Mouse (Mus musculus): ENCODE data around the gene Igf2bp1. TPM values are rescaled to one million over a fixed set of nuclear protein-coding genes. Genes with fewer than 3 reads are reported as not detected.
"Not testable (repeated sequence)": the region's sequence is repeated elsewhere in the genome, so short reads cannot be mapped to it uniquely, and the experiment has no call there.

Igf2bp1 gene
- polyA plus RNA-seq, 2 experiments from 2014 or later: 0.24 TPM; not detected in 1

DNA sequence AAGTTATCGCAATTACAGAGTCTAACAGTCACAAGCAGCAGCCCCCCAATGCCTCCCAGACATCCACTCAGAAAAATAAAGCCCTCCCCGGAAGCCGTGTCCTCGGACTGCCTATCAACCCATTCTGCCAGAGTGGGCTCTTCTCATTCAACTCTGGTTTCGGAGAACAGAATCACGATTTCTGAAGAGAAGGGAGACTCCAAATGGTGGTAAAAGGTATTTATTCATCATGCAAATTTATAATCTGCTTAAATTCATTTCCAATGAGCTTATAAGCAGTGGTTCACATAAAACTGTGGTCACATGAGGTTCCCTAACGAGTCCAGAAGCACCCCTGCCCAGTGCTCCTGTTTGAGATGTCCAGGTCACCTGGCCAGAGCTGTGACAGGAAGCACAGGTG, 48.3 kb downstream of the Igf2bp1 start:
- ATAC-seq: no peak

DNA sequence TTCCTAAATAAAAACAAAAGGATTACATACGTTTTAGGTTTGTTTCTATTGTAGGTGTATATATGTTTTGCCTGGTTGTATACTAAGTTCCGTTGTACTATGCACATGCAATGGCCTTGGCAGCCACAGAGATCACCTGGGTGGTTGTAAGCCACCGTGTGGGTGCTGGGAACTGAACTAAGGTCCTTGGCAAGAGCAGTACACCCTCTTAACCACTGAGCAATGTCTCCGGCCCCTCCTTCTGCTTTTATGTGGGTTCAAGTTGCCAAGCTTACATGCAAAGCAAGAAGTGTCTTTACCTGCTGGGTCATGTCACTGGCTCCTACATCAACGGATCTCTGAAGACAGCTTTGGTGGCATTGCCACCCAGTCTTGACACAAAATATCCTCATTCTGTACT, 52.4 kb downstream of the Igf2bp1 start:
- no peak for ATAC-seq

DNA sequence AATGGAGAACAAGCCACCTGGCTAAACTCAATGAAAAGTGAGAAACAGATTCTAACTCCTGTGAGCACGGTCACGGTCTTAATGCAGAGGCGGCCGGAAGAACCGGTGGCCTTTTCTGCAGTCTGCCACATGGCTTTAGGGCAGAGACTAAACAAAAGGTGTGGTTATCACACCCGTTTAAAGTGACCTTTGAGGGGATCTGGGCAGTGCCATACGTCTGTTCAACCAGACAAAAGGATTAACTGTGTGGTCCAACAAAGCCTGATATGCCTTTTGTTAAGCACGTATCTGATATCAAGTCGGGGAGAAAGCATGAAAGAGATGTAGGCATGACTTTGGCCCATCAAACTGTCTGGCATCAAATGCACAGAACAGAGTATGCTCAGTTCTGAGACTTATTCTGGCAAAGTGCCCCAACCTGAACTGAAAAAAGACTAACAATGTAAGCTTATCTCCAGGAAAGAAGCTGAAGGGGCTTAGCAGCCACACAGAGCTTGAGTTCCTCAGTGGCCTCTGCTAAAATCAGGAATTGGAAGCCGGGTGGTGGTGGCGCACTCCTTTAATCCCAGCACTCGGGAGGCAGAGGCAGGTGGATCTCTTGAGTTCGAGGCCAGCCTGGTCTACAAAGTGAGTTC, 59.8 kb downstream of the Igf2bp1 start:
- ATAC-seq: no peak

DNA sequence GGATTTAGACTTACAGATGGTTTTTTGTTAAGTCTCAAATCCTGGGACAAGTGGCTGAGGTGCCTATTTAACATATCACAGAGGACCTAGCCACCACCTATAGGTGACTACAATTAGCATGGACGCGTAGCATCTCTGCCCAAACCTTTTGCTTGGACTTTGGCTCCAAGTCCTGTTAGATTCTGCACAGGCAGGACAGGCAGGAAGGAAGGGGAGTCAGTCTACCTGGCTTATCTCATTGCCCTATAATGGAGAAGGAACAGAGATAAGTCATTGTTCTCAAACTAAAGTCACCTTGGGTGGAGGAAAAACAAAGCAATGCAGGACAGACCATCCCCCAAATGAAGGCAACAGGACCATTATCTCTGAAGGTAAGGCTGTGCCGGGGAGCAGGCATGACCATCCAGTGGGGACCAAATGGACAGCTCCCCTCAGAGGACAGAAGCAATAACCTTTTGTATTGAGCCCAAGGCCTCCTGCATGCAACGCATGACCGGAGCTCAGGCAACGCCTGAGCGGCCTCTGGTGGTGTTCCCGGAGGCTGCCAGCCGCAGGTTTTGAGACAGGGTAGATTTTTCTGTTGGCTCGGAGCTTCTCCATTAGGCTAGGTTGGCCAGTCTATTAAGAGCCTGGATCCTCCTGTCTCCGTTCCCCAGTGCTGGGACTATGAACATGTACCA, 65.8 kb downstream of the Igf2bp1 start:
- no peak for ATAC-seq

DNA sequence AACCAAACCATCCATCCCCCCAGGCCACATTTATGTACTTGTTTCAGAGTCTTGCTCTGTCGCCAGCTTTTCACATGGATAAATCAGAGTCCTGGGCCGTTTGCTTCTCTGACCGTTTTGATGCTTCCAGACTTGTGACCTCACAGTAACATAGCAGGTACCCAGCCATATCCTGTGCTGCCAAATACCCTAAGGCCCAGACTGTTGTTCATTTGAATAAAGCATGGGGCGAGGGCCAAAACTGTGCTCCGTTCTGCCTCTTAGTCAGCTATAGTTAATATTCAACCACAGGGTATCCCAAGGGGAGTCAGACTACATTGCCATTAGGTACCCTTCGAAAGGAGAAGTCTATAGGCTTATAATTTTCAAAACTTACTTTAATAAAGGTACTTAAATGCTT, 69.3 kb downstream of the Igf2bp1 start:
- ATAC-seq: no peak

DNA sequence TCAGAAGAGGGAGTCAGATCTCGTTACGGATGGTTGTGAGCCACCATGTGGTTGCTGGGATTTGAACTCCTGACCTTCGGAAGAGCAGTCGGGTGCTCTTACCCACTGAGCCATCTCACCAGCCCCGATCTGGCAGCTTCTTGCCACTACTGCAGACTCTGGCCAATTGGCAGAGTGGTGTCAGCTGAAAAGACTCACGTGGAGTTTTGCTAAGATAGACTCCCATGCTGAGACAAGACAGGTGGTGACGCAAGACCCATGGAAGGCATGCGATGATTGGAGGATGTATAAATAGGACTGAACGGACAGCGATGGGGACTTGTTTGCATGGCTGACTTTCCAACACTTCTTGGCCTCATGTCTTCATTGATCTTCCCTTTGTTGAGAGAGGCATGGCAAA, 73.6 kb downstream of the Igf2bp1 start:
- ATAC-seq: not testable (repeated sequence)

DNA sequence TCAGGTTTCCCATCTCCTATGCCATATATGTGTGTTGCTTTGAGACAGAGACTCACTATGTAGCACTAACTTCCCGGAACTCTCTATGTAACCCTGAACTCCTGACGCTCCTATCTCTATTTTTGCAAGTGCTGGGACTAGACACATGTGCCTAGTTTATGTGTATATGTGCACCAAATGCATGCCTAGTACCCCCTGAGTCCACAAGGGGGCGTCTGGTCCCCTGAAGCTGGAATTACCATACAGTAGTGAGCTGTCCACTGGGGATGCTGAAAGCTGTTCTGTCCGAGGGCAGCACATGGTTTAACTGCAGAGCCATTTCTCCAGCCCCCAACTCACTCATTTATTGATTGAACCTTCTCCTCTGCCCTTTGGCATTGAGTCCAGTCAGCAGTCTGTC, 79.3 kb downstream of the Igf2bp1 start:
- no peak for ATAC-seq

DNA sequence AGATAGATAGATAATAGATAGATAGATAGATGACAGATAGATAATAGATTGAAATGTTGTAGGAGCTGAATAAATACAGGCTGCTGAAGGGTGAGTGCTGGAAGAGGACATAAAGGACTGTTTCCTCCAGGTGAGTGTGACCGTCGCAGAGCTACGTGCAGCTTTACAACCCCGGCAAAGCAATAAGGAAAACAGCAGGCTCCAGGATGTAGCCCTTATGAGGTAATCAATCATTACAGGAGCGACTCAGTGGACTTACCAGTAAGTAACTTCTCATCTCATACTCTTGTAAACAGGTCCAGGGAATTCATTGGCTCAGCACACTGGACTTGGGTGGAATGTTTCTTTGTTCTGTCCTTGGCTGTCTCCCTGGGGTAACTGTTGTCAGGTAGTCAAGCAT, 79.8 kb downstream of the Igf2bp1 start:
- no peak for ATAC-seq

DNA sequence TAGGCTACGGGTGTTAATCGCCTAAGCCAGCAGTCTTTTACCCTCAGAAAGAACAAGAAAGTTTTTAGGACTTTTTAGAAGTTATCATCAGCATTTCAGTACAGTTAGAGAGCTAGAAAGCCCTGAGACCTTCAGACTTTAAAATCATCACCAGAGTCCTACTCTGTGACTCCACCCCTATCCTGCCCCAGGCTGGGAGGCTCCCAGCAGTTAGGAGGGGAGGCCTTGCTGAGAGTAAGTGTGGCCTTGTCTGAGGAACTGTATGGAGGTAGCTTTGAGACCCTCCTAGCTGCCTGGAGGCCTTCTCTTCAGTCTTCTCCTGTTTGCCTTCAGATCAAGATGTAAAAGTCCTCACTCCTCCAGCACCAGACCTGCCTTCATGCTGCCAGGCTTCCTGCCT, 81.5 kb downstream of the Igf2bp1 start:
- no peak for ATAC-seq

DNA sequence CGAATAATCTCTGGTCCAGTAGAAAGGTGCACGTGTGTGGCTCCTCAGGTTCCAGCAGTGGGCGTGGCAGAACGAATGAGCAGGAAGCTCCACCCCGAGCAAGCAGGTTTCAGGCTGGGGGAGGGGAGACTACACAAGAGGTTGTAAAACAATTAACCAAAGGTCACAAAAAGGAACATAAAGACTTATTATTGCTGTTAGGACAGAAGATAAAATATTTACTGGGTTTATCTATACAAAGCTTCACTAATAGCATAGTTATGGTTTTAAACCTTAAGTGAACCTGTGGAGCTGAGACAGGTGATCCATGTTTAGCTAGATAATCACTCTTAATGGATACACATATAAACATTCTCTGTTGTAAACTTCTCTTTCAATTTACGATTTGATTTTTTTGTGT, 82.3 kb downstream of the Igf2bp1 start:
- ATAC-seq: not testable (repeated sequence)

DNA sequence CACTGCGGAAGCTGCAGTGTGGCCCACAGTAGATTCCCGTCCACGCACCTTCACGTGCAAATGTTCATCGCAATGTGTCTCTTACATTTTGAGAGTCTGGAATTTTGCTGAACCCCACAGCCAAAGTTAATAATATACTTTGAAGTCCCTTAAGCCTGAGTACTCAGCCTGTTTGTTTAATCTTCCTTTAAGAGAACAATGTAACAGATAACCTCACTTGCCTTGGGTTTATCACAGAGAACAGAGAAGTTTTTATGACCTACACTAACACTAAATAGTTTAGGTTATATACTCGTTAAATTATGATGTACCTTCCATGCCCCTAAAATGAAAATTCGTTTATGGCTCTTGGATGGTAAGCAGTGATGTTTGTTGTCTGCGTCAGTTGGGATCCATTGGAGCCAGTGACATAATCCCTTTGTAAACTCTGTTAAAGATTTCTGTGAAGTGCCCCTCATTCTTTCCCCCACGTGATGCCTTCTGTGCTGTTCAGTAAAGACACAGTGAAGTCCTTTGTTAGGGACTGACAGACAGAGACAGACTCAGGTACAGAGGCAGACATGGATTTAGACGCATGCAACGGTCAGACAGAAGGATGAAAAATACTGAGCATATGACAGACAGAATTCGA, 83.6 kb downstream of the Igf2bp1 start:
- ATAC-seq: no peak

DNA sequence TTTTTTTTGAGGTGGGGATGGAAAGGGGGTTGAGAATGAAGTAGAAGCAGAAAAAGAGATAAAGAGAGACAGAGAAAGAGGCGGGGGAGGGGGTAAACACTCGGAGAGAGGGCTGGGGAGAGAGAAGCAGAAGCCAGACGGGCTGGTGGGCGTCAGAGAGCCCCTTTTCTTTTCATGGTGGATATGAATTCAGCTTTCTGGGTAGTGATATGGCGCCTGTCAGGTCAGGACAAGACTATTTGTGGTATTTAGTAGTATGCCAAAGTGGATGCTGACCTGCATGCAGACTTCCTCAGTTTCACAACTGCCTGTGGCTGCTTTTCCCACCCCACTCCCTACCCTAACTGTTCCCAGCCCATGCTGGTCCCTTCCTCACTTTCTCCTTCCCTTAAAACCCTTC, 89.3 kb downstream of the Igf2bp1 start:
- no peak for ATAC-seq

DNA sequence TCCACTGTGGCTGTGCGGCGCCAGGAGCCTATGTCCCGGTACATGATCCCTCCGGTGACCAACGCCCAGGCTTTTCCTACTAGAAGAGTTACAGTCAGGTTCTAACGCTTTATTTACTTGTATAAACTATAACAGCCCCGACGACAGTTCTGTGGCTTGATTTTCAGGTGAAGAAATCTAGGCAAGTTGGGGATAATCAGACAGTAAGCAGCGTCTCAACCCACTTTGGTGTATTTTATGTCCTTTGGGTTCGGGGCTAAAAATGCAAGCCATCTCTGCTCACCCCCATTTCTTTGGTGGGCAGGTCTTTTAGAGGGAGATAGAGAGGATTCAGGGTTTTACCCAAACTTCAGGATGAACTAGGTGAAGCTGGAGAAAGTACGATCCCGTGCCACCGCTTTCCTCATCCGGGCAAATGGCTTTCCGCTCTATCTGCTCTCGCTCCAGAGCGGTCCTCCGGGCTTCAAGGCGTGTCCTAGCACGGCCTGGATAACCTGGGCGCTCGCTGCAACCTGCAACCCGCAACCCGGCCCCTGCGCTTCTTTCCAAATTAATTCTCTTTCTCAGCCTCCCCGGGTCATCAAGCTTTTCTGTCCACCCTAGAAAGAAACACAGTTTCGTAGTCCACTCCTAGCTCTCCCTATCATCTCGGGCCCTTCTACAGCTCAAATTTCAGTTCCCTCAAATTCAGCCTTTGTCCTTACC, 90.6 kb downstream of the Igf2bp1 start:
- ATAC-seq: no peak

DNA sequence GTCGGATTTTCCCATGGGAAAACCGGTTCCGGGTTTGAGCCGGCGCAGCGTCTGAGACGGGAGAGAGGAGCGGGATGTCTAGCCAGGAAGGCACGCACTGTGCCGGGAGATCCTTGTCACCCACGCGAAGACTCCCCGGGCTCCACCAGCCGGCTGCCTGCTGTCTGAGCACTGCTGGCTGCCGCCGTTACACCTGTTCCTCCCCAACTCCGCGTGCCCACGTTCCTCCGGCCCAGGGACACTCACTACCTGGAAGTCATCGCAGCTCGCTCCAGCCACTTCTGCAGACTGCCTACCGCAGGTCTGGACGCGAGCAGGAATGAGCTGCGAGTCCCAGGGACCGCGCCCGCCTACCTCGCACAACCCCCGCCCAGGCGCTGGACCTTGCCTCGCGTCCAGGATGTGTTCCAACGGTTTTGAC, 91.2 kb downstream of the Igf2bp1 start, which contains the start of gene B4galnt2:
Gene B4galnt2 (minus strand): TSS at position 321 of the 421 bp plus-strand sequence.
- ATAC-seq: no peak

DNA sequence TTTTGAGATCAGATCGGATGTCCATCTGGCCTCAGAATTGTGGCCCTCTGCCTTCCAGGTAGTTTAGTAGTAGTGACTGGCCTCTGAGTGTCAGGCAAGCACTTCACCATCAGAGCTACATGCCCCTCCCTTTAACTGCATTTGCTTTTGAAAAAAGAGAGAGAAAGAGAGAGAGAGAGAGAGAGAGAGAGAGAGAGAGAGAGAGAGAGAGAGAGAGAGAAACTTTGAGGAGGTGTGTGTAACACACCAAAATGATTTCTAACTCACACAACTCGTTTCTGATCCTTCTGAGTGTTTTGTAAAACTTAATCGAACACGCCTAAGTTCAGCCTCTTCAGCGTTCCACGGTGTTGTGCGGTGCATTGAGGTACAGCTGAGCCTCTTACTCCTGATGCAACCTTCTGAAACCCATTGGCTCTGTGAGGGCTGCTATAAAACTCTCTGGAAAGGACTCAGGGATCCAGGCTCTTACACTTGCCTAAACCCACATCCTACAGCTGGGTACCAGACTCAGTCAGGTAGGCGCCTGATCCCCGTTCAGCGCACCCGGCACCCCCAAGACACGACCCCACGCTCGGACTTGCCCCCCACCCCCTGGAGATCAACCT, 91.7 kb downstream of the Igf2bp1 start:
- ATAC-seq: no peak

DNA sequence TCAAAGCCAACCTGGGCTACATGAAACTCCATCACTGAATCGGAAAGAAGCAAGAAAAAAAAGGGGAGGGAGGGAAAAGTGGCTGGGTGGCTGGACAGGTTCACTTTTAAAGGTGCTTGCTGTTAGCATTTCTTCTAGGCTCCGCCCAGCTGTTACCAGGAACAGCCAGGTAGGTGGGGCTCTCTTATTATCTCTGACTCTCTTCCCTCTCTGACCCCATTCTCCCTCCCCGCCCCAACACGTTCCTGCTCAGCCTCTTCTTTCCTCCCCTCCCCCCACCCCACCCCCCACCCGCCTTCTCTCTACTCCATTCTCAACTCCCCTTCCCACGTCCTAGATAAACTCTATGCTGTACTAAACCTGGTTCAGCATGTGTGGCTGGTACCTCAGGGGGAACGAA, 94.2 kb downstream of the Igf2bp1 start:
- ATAC-seq: no peak

DNA sequence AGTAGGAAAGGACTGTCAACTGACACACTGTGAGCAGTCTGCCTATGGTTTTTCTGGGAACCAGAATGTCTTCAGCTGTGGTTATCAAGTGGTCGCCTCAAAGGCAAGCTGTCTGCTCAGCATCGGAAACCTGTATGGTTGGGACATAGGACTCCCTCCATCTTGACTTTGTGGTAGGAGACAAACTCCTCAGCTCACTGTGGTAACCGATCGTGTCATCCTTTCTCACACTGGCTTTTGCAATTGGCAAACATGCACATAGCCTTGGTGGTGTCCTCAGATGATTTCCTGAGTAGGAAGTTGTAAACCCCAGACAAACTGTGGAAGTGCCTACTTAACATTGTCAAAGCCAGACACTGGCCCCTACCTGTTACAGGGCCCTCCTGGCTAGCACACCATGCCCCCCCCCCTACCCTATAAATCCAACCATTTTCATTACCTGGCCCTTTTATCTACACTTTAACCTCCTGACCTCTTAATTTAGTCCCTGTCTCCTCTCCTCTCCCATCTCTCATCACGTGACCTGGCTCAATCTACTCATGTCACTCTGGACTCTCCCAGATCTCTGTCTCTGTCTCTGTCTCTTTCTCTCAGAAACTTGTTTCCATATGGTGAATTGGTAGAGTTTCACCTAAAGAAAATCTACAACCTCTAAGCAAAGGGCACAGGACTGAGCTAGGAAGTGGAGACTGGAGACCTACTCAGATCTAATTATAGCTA, 97.8 kb downstream of the Igf2bp1 start:
- ATAC-seq: no peak

Other genes starting within 250 kb of the Igf2bp1 start
- gene Phospho1, start 181.4 kb downstream of the Igf2bp1 start, polyA plus RNA-seq (2017; shearing (Covaris generic)): not detected
- 10 to 100 TPM; 47.5 to 58.4 TPM for gene Gngt2, start 168.7 kb downstream of the Igf2bp1 start, polyA plus RNA-seq (2017; shearing (Covaris generic))
- gene Abi3, start 163.5 kb downstream of the Igf2bp1 start, polyA plus RNA-seq (2017; shearing (Covaris generic)): 10 to 100 TPM; 58.8 to 59.2 TPM
- under 1 TPM in 1 of 2 experiments, not detected in 1; 0.25 TPM for gene B4galnt2, start 91.0 kb downstream of the Igf2bp1 start, polyA plus RNA-seq (2017; shearing (Covaris generic))
- not detected for gene Gip, start 18.6 kb upstream of the Igf2bp1 start, polyA plus RNA-seq (2017; shearing (Covaris generic))
- 10 to 100 TPM; 39.3 to 54.1 TPM for gene Snf8, start 28.9 kb upstream of the Igf2bp1 start, polyA plus RNA-seq (2017; shearing (Covaris generic))
- gene Ube2z, start 59.4 kb upstream of the Igf2bp1 start, polyA plus RNA-seq (2017; shearing (Covaris generic)): 1 to 10 TPM; 8.5 to 9.1 TPM
- 100 to 1,000 TPM; 362 to 459 TPM for gene Atp5g1, start 69.7 kb upstream of the Igf2bp1 start, polyA plus RNA-seq (2017; shearing (Covaris generic))
- gene Calcoco2, start 106.0 kb upstream of the Igf2bp1 start, polyA plus RNA-seq (2017; shearing (Covaris generic)): not detected
- under 1 TPM in 1 of 2 experiments, not detected in 1; 0.11 TPM for gene Ttll6, start 127.8 kb upstream of the Igf2bp1 start, polyA plus RNA-seq (2017; shearing (Covaris generic))
- not detected for gene Hoxb13, start 188.4 kb upstream of the Igf2bp1 start, polyA plus RNA-seq (2017; shearing (Covaris generic))

Data from activated CD4-positive, CD25-positive, alpha-beta regulatory T cell, adult 4 months (primary cell).